Mouse (Mus musculus): ENCODE data around the gene Cmss1.
A peak's percentile ranks its signal among the peaks of the same experiment; 100 is the strongest.

Gene Cmss1

DNA sequence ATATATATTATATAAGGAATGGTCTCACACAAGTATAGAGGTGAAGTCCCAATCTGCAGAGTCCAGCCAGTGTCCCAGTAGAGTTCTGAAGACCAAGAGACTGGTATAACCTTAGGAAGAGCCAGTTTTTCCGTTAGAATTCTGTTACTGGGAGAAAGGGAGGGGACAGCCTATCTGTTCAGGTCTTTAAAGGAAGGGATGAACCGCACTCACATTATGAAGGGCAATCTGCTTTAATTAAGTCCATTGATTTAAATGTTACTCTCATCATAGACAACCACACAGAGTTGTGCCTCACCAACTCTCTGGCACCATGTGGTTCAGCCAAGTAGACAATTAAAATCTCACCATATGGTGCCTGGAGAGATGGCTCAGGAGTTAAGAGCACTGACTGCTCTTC, 313.9 kb downstream of the Cmss1 start, which contains the start of gene Tmem30c:
TSS of gene Tmem30c (minus strand) at position 101 of the 400 bp plus-strand sequence.
- no peak for DNase-seq (ENCODE audit: low spot score)

DNA sequence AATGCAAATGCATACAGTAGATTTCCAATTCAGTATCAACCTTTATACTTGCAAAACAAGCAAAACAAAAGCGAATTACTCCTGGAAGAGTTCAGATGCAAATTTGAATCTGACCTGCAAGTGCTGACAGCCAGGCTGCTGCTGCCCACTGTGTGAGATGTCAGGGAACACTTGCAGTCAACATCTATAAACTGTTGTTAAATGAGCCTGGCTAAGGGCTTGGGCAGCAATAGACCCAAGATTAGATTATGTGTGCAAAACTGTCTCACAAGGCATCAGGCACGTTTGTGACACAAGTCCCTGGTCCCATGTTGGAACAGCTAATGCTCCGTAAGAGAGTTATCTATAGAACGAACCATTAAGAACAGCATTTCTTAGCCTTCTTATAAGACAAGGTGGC, 314.4 kb downstream of the Cmss1 start:
- DNase-seq (ENCODE audit: low spot score): no peak

DNA sequence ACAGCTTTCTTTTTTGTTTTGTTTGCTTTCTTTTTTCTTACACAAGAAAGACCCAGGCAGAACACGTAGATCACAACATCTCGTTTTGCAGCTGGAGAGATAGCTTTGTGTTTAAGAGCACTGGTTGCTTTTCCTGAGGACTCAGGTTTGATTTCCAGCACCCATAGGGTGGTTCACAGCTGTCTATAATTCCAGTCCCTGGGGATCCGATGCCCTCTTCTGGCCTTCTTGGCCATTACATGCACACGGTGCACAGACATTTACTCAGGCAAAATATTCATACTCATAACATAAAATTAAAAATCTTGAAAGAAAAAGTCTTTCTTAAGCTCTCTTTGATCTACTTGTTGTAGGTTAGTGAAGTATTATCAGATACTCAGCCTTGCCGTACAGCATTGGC, 315.0 kb downstream of the Cmss1 start:
- no peak for DNase-seq (ENCODE audit: low spot score)

DNA sequence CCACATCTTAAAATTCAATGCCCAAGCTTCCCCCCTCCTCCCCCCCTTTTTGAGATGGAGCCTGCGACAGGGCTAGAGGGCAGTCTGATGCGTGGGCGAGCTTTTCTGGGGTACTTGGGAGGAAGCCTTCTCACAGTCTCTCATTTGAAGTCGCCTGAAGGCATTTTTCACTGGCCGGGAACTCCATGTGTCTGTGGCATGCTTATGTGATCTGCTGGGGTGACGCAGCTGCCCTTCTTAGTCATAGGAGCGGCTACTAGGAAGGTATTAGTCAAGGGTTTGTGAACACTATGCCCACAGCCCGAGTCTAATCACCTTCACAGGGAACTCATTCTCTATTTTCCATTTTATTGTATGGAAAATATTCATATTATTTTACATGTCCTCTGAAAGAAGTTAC, 325.2 kb downstream of the Cmss1 start:
- no peak for DNase-seq (ENCODE audit: low spot score)

DNA sequence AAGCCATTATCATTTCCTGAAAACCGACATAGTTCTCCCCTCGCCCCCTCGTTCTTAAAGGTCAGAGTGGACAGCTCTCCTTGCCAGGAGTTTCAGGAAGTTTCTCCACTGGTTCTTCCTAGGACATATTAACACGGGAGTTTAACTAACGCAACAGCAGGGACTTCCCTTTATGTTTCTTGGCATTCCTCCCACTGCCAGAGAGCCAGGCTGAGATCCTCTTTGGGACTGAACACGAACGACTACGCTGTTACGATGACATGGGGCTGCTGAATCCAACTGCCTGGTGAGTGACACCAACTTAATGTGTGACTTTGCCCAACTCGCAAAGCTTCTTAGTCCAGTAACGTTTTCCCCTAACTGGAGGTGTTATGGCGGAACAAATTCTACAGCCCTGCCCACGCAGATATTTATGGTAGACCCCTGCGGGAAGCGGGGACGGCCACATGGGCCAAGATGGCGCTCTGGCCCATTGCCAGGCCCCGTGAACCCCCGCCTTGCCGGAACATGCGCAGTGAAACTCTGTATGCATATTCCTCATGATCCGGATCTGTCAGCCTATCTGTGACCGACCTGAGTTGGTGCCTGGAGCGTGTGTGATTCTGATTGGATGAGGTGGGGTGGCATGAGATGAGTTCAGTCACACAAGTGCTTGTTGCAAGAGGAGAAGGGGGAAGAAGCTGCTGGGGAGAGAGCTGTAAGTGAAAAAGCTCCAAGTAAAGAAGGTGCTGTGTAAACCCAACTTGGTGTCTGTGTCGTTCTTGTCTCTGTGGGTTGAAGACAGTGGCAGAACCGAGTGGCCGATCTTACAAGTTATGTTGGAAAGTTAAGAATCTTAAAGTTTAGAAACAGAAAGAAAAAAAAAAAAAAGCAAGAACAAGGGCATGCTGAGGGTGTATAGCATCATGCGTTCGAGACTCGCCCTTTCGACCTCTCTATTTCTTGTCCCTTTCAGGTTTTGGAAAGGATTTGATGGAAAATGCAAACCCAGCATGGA, 326.1 kb downstream of the Cmss1 start:
- DNase-seq (ENCODE audit: low spot score): no peak

DNA sequence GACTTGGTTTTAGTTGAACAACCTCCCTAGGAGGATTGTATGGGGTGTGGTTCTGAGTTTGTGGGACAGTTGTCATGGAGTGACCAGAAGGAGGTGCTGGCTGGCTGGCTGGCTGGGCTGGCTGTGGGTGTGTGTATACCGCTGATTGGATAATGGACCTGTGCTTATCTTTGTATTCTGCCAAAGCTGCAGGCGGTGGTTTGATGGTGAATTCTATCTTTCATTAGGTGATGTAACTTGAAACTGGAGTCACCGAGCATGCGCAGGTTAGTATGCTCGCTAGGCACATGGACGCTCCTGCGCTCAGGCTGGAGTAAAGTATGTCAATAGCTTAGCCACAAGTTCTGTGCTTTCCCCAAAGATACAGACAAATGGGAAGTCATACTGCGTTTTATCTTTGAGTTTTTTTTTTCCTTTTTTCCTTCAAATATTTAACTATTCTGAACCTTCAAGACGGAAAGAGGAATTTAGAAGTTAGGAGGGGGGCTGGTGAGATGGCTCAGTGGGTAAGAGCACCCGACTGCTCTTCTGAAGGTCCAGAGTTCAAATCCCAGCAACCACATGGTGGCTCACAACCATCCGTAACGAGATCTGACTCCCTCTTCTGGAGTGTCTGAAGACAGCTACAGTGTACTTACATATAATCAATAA, 327.6 kb downstream of the Cmss1 start:
- DNase-seq (ENCODE audit: low spot score): no peak

DNA sequence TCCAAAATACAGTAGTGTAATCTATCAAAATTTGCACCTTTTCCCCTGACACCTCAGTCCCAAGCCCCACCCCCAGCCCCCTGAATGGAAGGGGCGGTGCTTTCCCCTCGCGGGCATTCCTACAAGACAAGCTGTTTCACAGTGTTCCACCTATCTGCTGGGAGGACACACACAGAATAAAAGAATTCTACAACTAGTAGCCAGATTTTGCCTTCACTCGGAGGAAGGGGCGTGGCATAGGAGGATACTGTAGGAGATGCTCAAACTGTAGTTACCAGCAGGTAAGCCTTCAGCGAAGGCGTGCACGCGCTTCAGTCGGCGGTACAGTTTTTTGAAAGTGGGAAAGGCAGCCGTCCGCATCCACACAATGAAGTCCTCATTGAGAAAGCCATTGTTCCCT, 336.9 kb downstream of the Cmss1 start:
- no peak for DNase-seq (ENCODE audit: low spot score)

DNA sequence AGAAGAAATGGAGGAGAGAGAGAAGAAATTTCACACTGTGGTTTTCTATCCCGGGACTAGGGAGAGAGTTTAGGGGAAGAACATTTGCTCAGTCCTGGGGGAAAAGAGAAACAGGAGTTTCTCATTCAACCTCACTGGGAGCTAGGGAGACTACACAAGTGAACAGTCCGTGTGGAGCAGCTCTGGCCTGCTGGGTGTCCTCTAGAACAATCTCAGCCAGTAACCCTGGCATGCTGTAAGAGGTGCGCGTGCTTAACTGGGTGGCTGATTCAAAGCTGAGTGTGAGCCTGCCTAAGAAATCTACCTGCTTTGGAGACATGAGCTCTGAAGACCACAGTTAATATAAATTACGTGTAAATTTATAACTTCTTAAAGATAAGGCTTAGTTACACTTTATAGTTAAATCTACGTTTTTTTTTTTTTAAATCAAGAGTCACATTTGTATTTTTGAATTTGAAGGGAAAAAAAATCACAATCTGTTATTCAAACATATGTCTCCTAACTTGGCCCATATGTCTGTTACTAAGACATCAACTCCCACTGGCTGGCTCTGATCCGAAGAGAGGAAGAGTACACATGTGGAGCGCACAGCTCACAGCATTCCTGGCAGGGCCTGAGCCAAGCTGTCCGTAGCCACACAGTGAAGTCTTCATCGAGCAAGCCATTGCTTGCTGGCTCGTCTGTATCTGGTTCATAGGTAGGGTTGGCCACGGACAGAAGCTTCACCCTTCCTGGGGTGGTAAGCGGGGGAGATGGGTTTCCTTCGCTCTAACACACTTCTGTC, 338.4 kb downstream of the Cmss1 start:
- DNase-seq (ENCODE audit: low spot score): peak; percentile 51

DNA sequence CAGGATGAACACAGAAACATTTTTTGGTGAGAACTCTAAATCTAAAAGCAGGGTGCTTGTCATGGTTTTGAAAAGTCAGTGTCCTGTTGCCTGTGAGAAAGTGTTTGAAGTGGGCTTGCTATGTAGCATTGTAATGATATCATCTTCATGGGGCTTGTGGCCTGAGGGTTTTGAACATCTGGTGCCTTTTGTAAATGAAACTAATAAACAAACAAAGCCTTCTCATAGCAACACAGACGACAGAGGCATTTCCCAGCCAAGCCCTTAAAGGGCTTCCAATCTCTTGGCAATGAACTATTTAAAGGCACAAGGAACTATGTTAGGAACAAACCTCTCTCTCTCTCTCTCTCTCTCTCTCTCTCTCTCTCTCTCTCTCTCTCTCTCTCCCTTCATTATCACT, 339.6 kb downstream of the Cmss1 start:
- no peak for DNase-seq (ENCODE audit: low spot score)

DNA sequence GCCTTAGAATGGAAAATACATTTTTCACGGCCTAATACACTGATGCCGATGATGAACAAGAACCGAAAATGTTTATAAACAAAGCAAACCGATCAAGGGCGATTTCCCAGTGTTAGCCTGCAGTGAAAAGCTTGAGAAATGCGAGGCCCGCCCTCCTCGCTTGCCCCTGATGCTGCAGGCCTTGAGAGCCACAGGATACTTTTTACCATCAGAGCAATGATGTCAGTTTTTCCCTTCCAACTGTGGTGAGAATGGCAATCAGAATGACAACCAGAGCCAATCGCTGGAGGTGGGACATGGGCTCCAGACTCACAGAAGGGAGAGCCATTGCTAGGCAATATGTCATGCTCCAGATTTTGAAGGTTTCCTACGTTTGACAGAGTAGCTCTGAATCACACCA, 346.5 kb downstream of the Cmss1 start:
- DNase-seq (ENCODE audit: low spot score): no peak

DNA sequence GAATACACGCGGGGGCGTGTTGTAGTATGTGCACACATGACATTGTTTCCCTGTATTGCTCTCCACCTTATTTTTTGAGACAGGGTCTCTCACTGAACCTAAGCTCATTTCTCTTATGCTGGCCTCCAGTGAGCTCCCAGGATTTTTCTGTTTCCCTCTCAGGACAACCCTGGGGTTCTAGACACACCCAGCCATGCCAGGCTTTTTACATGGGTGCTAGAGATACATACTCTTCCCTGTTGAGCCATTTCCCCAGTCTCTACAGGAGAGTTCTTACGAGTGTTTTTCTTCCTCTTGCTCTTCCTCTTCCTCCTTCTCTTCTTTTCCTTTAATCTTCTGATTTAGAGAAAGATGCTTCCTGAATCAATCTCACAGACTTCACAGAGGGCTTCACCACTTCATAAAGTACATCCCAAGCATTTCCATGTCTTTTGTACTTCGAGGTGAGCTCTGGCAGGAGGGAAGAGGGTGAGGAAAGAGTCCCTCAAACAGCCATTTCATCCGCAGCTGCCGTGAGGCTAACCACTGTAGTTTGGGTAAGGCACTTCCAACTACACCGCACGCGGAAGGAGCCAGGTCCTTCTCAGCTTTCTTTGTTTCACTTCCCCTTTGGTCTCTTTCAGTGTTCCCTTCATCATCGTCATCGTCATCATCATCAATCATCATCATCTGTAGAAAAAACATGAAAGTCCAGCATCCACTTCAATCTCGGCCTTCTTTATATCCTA, 347.1 kb downstream of the Cmss1 start:
- DNase-seq (ENCODE audit: low spot score): no peak
